Mouse (Mus musculus) A20 (cell line): ENCODE data around the gene Myt1l.

ENCODE experiments used
- DNase-seq: peaks from one replicate; pipeline ENCODE4 v3.0.0-alpha.2; 2011; ENCODE audit warnings: low read depth, low spot score

The Myt1l gene

DNA sequence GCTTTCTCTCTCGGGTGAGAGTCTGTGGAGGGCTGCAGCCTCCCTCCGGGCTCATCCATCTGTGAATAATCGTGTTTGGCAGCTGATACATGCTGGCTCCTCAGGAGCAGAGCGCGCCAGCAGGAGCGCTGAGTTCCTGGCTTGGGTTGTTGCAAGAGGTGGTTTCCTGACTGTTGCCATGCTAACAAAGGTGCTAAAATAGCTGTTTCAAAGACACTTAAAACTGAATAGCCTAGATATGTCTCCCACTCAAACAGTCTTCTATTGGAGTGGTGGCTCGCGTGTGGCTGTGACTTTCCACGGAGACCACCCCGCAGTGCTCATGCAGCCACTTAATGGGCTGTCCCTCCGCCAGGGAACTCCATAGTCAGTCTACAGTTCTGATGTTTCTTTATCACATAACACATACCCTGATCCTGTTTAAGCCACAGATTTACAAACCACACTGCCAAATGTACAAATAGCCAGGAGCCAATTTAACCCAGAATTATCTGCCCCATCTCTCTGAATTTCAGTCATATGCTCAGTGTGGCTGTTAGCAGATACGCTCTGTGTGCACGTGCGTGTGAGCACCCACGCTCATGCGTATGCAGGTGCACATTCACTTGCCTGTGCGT lies 195.6 kb downstream of the Myt1l start:
- DNase-seq, result no peak

GRCm38 (mm10) chr12:29728294-29728693 lies 200.1 kb downstream of the Myt1l start:
- DNase-seq, result no peak

DNA sequence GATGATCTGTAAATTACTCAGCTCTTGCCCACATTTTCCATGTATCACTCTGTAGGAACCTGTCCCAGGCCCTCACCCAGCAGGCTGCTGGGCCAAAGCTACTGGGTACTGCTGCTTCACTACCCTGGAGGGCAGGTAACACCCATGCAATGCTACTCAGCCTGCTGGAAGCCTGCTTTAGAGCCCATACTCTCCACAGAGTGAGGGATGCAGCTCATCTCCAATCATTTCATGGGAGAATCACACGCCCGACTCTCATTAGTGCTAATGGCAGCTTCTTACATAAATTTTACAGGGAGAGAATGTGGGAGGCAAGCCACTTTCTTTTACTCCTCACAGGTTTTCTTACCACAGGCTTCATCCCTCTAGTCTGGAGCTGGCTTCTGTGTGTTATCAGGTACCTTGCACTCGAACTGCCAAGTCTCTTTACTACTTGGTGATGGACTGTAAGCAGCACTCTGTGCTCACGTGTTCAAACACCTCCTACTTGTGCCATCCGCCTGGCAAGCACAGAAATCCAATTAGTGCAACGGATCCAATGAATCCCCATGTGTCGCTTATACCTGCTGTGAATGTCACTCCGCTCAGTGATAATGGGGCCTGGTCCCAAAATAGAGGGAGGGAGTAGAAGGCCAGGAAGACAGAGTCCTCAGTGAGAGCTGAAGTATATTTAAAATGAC lies 212.3 kb downstream of the Myt1l start:
- no peak for DNase-seq

GRCm38 (mm10) chr12:29741181-29741580 lies 213.0 kb downstream of the Myt1l start:
- no peak for DNase-seq

GRCm38 (mm10) chr12:29750604-29751128 lies 222.5 kb downstream of the Myt1l start:
- DNase-seq, result no peak

DNA sequence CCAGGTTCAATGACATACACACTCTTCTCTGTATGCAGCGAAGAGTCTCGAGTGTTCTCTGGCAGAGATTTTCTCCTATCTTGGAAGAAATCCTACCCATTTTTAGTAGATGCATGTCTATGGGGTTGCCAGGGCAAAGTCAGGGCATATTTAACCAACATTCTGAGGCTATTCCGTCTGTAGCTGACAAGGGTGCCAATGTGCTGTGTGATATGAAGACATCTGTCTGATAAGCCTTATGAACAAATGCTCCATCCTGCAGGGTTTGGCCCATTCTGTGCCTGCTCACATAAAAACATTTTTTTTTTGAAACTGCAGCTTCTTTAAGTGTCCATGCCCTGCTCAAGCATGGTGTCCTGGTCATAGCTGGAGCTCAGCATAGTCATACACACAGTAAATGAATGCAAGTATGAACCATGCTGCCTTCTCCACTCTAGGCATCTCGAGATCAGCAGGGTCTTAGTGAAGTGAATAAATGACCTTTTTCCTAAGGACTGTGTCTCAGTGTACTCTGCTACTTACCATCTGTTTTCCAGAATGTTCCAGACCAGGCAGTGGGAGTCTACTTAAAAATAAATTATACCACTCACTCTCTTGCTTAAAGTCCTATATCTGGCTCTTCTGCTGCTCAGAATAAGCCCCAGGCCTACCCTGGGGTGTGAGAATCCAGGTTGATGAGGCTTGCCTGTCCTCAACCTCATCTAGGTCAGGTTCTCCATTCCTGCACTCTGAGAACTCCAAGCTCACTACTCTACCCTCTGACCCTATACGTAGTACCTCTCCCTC lies 227.1 kb downstream of the Myt1l start:
- DNase-seq, result no peak

DNA sequence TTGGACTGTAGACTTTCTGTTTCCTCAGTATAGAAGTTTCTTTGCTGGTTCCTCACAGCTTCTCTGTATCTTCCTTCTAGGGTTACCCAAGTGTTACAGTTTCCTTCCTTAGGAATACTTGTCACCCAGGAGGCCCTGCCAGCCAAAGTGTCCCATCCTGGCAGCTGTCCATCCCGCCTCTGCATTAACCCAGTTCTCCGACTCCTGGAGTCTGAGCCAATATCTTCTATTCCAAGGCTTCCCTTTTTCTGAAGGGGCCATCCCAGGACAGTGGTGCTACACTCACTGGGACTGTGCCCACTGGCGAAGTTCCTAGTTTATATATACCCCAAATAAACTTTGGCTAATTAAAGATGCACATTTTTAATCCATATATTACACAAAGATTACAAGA lies 227.7 kb downstream of the Myt1l start:
- DNase-seq, result no peak

DNA sequence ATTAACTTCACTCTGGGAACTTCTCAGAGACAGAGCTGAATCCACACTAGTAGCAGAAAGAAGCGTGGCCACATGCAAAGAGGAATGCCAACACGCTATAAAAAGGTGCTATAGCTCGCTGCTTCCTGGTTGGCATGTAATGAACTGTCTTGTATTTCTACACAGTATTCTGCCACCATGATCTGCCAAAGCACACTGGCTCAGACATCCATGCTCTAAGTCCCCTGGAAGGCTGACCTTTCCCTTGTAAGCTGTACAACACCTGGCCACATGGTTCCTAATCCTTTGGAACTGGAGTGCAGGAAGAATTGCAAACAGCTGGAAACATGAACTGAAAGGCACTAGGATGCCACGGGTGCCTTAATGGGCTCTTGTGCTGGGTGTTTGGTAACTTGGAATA lies 232.4 kb downstream of the Myt1l start:
- DNase-seq, result no peak

DNA sequence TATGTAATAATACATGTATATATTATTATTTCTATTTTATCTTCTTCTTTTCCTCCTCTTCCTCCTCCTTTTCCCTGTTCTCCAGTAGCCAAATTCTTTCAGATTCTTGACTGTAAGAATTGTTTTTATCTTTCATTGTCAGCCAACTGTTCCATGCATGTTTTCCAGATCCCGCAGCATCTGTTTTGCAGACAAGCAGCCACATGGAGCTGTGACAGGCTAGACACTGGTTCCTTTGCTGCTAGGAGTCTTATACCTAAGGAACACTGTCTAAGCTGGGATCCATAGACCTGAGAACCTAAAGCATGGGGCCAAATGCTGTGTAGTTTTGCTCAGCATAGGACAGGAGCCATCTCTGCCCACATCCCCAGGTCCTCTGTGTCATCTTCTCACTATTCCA lies 238.0 kb downstream of the Myt1l start:
- no peak for DNase-seq

DNA sequence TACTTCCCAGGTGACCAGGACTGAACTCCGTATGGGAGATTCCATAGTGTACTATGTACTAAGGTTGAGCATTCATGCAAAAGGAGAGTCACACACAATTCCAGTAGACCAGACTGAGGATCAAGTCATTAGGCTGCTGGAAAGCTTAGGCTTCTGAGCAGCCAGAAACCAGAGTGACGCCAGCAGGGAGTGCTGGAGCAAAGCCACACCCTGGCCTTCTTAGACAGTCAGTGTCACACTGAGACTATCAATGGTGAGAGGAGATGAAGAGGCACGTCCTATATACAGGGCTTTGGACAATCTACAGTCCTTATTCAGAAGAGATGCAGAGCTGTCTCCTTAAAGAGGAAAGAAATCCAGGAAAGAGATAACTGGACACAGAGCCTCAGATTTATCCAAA lies 243.6 kb downstream of the Myt1l start:
- no peak for DNase-seq

- no peak for DNase-seq
Observed at GRCm38 (mm10) chr12:29772401-29772800, 244.2 kb downstream of the Myt1l start.

- no peak for DNase-seq
Observed at GRCm38 (mm10) chr12:29778901-29779300, 250.7 kb downstream of the Myt1l start.

GRCm38 (mm10) chr12:29789319-29790050 lies 261.3 kb downstream of the Myt1l start:
- no peak for DNase-seq

GRCm38 (mm10) chr12:29790051-29790386 lies 261.8 kb downstream of the Myt1l start:
- no peak for DNase-seq

DNA sequence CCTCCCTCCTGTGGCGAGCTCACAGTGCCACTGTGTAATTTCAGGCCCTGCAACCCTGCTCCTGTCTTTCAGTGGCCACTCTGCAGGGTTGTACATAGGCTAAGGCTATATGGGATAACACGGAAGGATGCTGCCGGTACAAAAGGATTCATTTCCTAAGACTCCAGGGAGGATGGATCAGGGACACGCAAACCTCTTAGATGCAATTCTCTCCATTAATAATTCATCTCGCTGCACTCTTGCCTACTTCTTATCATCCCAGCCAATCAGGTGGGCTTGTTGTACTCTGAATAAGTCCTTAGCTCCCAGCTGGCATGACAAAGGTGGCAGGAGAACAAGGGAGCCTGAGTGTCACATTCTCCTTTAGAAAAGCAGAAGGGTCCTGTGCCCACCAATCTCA lies 264.8 kb downstream of the Myt1l start:
- DNase-seq, result no peak

DNA sequence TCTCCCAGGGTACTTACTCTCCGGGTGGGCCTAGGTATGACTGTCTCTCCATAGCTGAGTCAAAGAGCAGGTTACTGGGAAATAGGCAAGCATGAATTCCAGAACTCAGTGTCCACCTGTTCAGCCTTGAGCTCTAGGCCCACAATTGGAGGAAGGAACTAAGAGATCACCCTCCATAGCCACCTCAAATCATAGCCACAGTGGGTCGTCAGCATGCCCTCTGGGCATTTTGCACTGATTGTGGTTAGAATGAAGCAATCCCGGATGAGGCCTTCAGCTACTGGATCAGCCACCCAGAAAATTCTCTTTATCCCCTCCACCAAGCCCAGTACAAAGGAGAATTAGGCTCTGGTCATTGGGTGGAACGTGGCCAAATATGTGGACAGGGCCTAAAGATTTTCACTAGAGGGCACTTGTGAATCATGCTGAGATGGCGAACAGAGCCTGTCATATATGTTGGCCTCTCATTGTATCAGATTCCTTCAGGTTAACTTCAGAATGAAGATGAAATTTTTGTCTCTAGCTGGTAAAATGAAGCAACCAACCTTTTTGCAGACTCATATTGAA lies 267.0 kb downstream of the Myt1l start:
- no peak for DNase-seq

GRCm38 (mm10) chr12:29798595-29799391 lies 270.6 kb downstream of the Myt1l start:
- DNase-seq, result no peak

GRCm38 (mm10) chr12:29806415-29806814 lies 278.2 kb downstream of the Myt1l start:
- no peak for DNase-seq

- no peak for DNase-seq
Observed at GRCm38 (mm10) chr12:29809569-29810185, 281.5 kb downstream of the Myt1l start.

DNA sequence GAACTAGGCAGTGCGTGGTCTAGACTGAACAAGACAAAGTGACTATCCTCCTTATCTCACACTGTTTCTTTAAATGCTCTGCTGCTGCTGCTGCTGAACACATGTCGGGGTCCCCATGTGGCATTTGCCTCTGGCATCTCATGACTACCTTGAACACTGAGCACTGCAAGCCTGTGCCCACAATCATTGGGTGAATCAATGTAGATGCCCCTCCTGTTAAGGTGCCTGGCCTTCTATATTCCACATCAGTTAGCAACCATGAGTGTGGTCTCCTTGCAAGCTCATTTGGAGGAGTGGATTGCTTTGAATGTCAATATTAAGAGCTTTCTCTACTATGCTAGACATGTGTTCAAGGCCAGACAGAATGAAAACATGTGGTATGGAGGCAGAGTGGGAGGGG lies 287.3 kb downstream of the Myt1l start:
- no peak for DNase-seq
